Mouse (Mus musculus) liver, embryonic 14.5 days (tissue): ENCODE measurements around the gene Gm45233.

ENCODE experiments used
- CTCF ChIP-seq: IDR thresholded peaks from 2 replicates; pipeline ENCODE4 v1.5.1; 2016; ENCODE audit warnings: antibody characterized with exemption, low read depth, control low read depth
- EP300 ChIP-seq: IDR thresholded peaks from 2 replicates; pipeline ENCODE4 v1.6.1; 2016; ENCODE audit warnings: antibody characterized with exemption, low read depth

DNA sequence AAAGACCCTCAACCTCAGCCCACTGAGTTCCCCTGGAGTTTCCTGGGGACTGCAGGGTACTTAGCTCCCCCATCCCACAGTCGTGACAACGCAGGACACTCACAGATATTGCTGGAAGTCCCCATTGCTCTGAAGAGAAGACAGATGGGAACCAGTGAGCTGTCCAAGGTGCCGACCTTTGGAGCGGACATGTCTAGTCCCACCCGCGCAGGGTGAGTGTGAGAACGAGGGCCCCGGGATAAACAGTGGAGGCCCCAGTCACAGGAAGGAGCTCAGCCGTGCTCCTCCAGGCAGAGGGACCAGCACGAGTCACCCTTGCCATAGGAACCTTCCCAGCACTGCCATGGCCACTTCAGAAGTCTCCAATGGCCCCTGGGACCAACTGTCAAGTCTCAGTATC is 39.3 kb downstream of the Gm45233 start:
- TF ChIP-seq CTCF = no peak
- no peak for TF ChIP-seq EP300
